Mouse (Mus musculus) C2C12 (cell line): Measurements from ENCODE around the gene Gpam.

Source experiments
- MAX ChIP-seq: IDR thresholded peaks from one replicate; pipeline ENCODE4 v1.6.1; 2011; ENCODE audit warnings: mild to moderate bottlenecking, control low read depth
- MYOD1 ChIP-seq: IDR thresholded peaks from one replicate; pipeline ENCODE4 v1.6.1; 2011; ENCODE audit warnings: low read depth; ENCODE audit not compliant: control insufficient read depth, insufficient read length

GRCm38 (mm10) chr19:55053163-55053562 lies 73.9 kb downstream of the Gpam start:
- no peak for TF ChIP-seq MAX
- no peak for TF ChIP-seq MYOD1
